Mouse (Mus musculus): ENCODE results near the gene Pnpla6. TPM values are rescaled to one million over a fixed set of nuclear protein-coding genes. Genes with fewer than 3 reads are reported as not detected.

The Pnpla6 gene
- polyA plus RNA-seq, 1 experiment from 2014 or later = 16.3 TPM

DNA sequence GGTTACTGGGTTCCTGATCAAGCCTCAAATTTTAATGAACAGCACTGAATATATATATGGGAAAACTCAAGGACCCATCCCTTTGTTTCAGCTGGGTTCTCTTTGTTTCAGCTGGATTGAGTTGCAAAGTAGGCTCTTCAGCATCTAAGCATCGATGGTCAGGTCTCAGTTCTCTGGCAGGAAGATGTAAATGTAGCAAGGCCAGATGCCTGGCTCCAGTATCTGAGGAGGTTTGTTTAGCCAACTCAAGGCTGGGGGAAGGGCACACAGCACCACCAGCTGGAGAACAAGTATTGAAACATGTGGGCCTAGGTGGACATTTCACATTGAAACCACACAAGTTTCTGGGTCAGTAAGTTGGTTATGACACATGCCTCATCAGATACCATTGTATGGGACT, 37.1 kb downstream of the Pnpla6 start:
- no peak for ATAC-seq (replicated peaks; ENCODE audit: extremely low read depth, insufficient read depth, low FRiP score)
- 83% methylated on average over 1 of the region's 1 CpGs for WGBS
- H3K27me3 ChIP-seq (ENCODE audit: control insufficient read depth, insufficient read depth, low read length) = no peaks in the 10 kb centered on the region
- no peaks in the 10 kb centered on the region for H3K36me3 ChIP-seq (ENCODE audit: control insufficient read depth, insufficient read depth)
- no peak overlapping the region for H3K27ac ChIP-seq (ENCODE audit: low read length)
- no peak overlapping the region for H3K9ac ChIP-seq (ENCODE audit: low read length)
- no peak overlapping the region for H3K4me3 ChIP-seq (ENCODE audit: low read length)
- no peak overlapping the region for H3K4me2 ChIP-seq (ENCODE audit: low read depth, low read length)
- H3K9me3 ChIP-seq (replicated peaks; ENCODE audit: control insufficient read depth, low read length) = no peaks in the 10 kb centered on the region
- no peaks in the 10 kb centered on the region for H3K4me1 ChIP-seq (ENCODE audit: control insufficient read depth, insufficient read depth, low read length)

DNA sequence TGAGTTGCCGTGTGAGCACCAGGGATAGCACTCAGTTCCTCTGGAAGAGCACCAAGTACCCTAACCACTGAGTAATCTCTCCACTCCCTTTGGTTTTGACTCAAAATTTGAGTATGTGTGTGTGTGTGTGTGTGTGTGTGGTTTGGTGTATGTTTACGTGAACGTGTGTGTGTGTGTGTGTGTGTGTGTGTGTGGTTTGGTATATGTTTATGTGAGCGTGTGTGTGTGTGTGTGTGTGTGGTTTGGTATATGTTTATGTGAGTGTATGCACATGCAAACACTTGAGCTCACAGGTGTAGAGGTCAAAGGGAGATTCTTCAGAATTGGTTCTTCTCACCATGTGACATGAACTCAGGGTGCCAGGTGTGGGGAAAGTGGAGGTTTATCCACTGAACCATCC, 40.9 kb downstream of the Pnpla6 start:
- peak; percentile 87 for ATAC-seq (replicated peaks; ENCODE audit: extremely low read depth, insufficient read depth, low FRiP score)

DNA sequence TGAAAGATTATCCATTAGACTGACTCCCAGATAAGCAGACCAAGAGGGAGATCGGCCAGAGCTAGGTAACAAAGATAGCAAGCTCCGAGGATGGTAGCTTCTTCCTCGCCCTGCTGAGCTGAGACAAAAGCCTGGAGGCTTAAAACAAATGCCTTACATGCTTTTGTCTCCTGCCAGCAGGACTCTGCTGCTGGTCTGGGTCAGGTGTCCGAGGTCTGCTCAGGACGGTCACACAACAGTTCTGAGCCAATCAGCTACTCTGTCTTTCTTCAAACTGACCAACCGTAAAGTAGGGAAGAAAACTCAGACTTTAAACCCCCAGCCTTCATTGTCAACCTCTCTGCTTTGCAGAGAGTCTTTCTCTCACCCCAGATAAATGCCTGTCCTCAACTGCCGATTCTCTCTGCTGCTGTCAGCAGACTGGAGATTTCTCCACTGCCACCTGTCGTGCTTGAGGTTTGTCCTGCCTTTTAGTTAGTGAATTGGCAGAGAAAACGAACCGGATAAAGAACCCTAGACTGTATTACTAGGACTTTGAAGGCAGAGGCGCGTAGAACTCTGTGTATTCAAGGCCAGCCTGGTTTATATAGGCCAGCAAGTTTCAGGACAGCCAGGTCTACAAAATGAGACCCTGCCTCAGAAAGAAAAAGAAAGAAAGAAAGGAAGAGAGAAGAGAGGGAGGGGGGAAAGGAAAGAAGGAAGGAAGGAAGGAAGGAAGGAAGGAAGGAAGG, 52.6 kb downstream of the Pnpla6 start, which contains the start of gene C330021F23Rik:
C330021F23Rik (plus strand) TSS at position 350 of the 731 bp plus-strand sequence.
- Histone ChIP-seq H3K27ac (ENCODE audit: low read length) (no peak within 1 kb of the TSS), H3K4me1 (ENCODE audit: control insufficient read depth, insufficient read depth, low read length) (peaks cover 5% of the 10 kb centered on the region; the same call in 1 of the 2 replicates), H3K9me3 (replicated peaks; ENCODE audit: control insufficient read depth, low read length) (no peaks in the 10 kb centered on the region), H3K36me3 (ENCODE audit: control insufficient read depth, insufficient read depth) (no peaks in the 10 kb centered on the region), H3K4me3 (ENCODE audit: low read length) (peak within 1 kb of the TSS; percentile 33), H3K4me2 (ENCODE audit: low read depth, low read length) (peak within 1 kb of the TSS; percentile 52), H3K27me3 (ENCODE audit: control insufficient read depth, insufficient read depth, low read length) (no peaks in the 10 kb centered on the region), H3K9ac (ENCODE audit: low read length) (peak within 1 kb of the TSS; percentile 16)
- 5% methylated on average over 12 of the region's 12 CpGs for WGBS
- ATAC-seq (replicated peaks; ENCODE audit: extremely low read depth, insufficient read depth, low FRiP score) = no peak

More for the DNA sequence above, 40.9 kb downstream of the Pnpla6 start:
- Histone ChIP-seq H3K4me1 (ENCODE audit: control insufficient read depth, insufficient read depth, low read length) (no peaks in the 10 kb centered on the region), H3K9ac (ENCODE audit: low read length) (no peak overlapping the region), H3K27me3 (ENCODE audit: control insufficient read depth, insufficient read depth, low read length) (no peaks in the 10 kb centered on the region), H3K36me3 (ENCODE audit: control insufficient read depth, insufficient read depth) (no peaks in the 10 kb centered on the region), H3K9me3 (replicated peaks; ENCODE audit: control insufficient read depth, low read length) (no peaks in the 10 kb centered on the region), H3K4me3 (ENCODE audit: low read length) (no peak overlapping the region), H3K27ac (ENCODE audit: low read length) (no peak overlapping the region), H3K4me2 (ENCODE audit: low read depth, low read length) (no peak overlapping the region)
- WGBS = 60% methylated on average over 4 of the region's 4 CpGs

DNA sequence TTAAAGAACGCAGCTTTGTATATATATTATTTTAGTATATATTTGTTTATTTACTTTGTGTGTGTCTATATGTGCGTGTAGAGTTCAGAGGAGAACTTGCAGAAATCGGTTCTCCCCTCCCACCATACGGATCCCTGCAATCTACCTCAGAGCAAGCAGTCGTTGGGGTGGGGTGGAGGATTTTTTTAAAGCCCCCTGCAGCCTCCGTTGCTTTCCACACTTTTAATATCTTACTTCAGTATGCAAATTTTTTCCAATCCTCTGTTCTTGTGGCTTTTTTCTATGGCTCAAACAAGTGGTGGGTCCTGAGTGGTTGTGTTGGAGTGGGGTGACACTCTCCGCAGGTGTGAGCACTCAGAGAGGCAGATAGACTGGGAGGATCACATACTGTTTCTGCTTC, 53.2 kb downstream of the Pnpla6 start:
- Histone ChIP-seq H3K4me1 (ENCODE audit: control insufficient read depth, insufficient read depth, low read length) (peaks cover 5% of the 10 kb centered on the region; the same call in 1 of the 2 replicates), H3K4me3 (ENCODE audit: low read length) (peak overlapping the region; percentile 33), H3K36me3 (ENCODE audit: control insufficient read depth, insufficient read depth) (no peaks in the 10 kb centered on the region), H3K27ac (ENCODE audit: low read length) (no peak overlapping the region), H3K4me2 (ENCODE audit: low read depth, low read length) (peak overlapping the region; percentile 52), H3K9ac (ENCODE audit: low read length) (peak overlapping the region; percentile 16), H3K27me3 (ENCODE audit: control insufficient read depth, insufficient read depth, low read length) (no peaks in the 10 kb centered on the region), H3K9me3 (replicated peaks; ENCODE audit: control insufficient read depth, low read length) (no peaks in the 10 kb centered on the region)
- ATAC-seq (replicated peaks; ENCODE audit: extremely low read depth, insufficient read depth, low FRiP score) = no peak
- WGBS = 13% methylated on average over 7 of the region's 7 CpGs

DNA sequence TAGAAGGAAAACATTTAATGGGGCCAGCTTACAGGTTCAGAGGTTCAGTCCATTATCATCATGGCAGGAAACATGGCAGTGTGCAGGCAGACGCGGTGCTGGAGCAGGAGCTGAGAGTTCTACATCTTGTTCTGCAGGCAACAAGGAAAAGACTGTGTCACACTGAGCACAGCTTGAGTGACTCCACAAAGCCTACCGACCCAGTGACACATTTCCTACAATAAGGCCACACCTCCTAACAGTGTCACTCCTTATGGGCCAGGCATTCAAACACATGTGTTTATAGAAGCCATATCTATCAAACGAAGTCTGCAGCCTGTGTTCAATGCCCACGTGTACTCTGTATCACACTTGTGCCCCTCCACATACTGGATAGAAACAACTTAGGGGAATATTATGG, 54.6 kb downstream of the Pnpla6 start:
- H3K36me3 ChIP-seq (ENCODE audit: control insufficient read depth, insufficient read depth) = no peaks in the 10 kb centered on the region
- no peak for ATAC-seq (replicated peaks; ENCODE audit: extremely low read depth, insufficient read depth, low FRiP score)
- H3K9me3 ChIP-seq (replicated peaks; ENCODE audit: control insufficient read depth, low read length) = no peaks in the 10 kb centered on the region
- H3K9ac ChIP-seq (ENCODE audit: low read length) = no peak overlapping the region
- H3K4me2 ChIP-seq (ENCODE audit: low read depth, low read length) = no peak overlapping the region
- H3K27ac ChIP-seq (ENCODE audit: low read length) = no peak overlapping the region
- 84% methylated on average over 5 of the region's 5 CpGs for WGBS
- H3K4me1 ChIP-seq (ENCODE audit: control insufficient read depth, insufficient read depth, low read length) = peaks cover 5% of the 10 kb centered on the region; the same call in 1 of the 2 replicates
- no peak overlapping the region for H3K4me3 ChIP-seq (ENCODE audit: low read length)
- H3K27me3 ChIP-seq (ENCODE audit: control insufficient read depth, insufficient read depth, low read length) = no peaks in the 10 kb centered on the region

DNA sequence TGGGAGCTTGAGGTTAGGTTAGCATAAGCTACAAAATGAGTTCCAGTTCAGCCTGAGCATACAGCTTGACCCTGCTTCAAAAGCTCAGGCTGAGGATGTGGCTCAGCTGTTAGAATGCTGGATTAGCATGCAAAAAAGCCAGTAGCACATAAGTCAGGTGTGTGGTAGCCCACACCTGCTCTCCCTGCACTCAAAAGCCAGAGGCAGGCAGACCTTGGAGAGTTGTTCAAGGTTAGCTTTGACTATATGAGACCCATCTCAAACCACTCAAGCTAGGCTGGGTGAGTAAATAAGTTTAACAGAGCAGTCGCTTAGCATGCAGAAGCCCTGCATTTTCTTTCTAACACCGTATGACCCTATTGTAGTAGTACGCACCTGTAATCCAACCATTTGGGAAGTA, 59.4 kb downstream of the Pnpla6 start:
- H3K4me3 ChIP-seq (ENCODE audit: low read length) = no peak overlapping the region
- no peaks in the 10 kb centered on the region for H3K4me1 ChIP-seq (ENCODE audit: control insufficient read depth, insufficient read depth, low read length)
- no peaks in the 10 kb centered on the region for H3K27me3 ChIP-seq (ENCODE audit: control insufficient read depth, insufficient read depth, low read length)
- WGBS = 89% methylated on average over 3 of the region's 3 CpGs
- ATAC-seq (replicated peaks; ENCODE audit: extremely low read depth, insufficient read depth, low FRiP score) = no peak
- no peak overlapping the region for H3K9ac ChIP-seq (ENCODE audit: low read length)
- no peaks in the 10 kb centered on the region for H3K9me3 ChIP-seq (replicated peaks; ENCODE audit: control insufficient read depth, low read length)
- H3K27ac ChIP-seq (ENCODE audit: low read length) = no peak overlapping the region
- no peak overlapping the region for H3K4me2 ChIP-seq (ENCODE audit: low read depth, low read length)
- H3K36me3 ChIP-seq (ENCODE audit: control insufficient read depth, insufficient read depth) = no peaks in the 10 kb centered on the region

DNA sequence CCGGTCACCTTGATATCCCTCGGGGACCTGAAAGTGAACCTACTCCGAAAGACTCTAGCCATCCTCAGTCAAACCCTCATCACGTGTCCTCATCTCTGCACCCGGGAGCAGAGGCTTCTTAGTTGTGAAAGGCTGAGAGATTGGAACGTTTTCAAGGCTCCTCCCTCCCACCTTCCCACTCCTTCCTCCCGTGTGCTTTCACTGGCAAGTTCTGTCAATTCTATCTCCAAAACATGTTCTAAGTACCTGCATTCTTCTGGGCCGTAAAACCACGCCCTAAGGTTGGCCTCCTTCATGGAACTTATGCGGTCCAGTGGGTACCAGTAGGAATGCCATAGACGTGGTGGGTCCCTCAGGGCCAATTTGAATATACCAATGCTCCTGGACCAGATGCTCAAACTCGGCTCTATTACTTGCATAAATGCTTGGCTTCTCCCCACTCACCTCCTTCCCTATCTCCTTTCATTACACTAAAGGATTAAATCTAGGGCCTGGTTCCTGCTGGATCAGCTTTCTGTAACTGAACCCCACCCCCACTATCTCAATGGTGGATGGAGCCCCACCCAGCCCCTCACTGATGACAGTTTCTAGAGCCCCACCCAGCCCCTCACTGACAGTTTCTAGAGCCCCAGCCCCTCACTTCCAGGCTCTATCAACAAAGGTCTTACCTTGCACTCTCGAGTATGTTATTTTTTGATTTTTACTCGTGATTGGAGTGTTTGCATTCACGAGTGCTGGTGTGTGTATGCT, 61.2 kb downstream of the Pnpla6 start:
- H3K4me1 ChIP-seq (ENCODE audit: control insufficient read depth, insufficient read depth, low read length) = no peaks in the 10 kb centered on the region
- no peaks in the 10 kb centered on the region for H3K36me3 ChIP-seq (ENCODE audit: control insufficient read depth, insufficient read depth)
- WGBS = 62% methylated on average over 15 of the region's 15 CpGs
- no peak for ATAC-seq (replicated peaks; ENCODE audit: extremely low read depth, insufficient read depth, low FRiP score)
- no peak overlapping the region for H3K9ac ChIP-seq (ENCODE audit: low read length)
- no peaks in the 10 kb centered on the region for H3K27me3 ChIP-seq (ENCODE audit: control insufficient read depth, insufficient read depth, low read length)
- no peak overlapping the region for H3K27ac ChIP-seq (ENCODE audit: low read length)
- H3K9me3 ChIP-seq (replicated peaks; ENCODE audit: control insufficient read depth, low read length) = no peaks in the 10 kb centered on the region
- H3K4me2 ChIP-seq (ENCODE audit: low read depth, low read length) = no peak overlapping the region
- no peak overlapping the region for H3K4me3 ChIP-seq (ENCODE audit: low read length)

DNA sequence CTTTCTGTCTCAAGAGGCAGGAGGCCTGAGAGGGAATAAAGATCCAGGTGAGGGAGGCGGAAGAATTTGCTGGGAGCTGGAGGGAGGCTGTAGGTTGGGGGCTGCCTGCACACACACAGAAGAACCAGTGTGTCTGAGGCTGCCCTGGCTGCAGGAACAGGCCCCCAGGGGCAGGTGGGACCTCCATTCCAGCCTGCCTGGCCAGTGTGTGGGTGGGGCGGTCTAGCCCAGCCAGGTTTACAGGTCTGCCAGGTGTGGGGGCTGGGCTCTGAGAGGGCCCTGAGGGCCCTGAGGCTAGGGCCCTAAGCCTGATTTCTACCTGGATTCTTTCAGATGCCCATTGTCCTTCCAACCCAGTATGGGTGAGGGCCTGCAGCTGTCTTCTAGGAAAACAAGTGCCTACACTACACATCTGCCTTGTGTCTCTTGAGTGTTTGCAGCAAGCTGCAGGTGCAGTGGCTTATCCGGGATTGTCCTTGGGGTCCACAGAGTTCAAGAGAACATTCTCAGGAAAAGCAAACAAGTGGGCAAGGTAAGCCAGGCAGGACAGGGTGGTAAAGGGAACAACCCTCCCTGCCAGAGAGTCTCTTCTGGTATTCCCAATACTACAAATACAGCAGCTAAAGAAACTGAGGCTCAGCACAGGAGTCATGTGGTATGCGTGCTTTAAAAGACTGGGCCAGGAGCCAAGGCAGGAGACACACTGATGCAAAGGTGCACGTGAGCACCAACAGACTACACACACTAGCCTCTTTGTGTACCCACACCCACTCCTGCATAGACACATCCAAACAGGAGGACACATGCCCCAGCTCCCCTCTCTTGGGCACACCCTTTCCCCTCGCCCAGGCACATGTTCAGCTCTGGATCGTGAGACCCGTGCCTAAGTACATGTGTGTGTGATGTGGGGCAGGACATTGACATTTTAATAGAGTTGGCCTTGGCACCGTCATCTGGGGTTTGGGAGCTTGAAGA, 64.5 kb downstream of the Pnpla6 start:
- no peaks in the 10 kb centered on the region for H3K27me3 ChIP-seq (ENCODE audit: control insufficient read depth, insufficient read depth, low read length)
- no peak overlapping the region for H3K27ac ChIP-seq (ENCODE audit: low read length)
- H3K4me2 ChIP-seq (ENCODE audit: low read depth, low read length) = no peak overlapping the region
- H3K4me1 ChIP-seq (ENCODE audit: control insufficient read depth, insufficient read depth, low read length) = no peaks in the 10 kb centered on the region
- no peak overlapping the region for H3K4me3 ChIP-seq (ENCODE audit: low read length)
- no peak overlapping the region for H3K9ac ChIP-seq (ENCODE audit: low read length)
- H3K9me3 ChIP-seq (replicated peaks; ENCODE audit: control insufficient read depth, low read length) = no peaks in the 10 kb centered on the region
- WGBS = 80% methylated on average over 9 of the region's 9 CpGs
- ATAC-seq (replicated peaks; ENCODE audit: extremely low read depth, insufficient read depth, low FRiP score) = no peak
- no peaks in the 10 kb centered on the region for H3K36me3 ChIP-seq (ENCODE audit: control insufficient read depth, insufficient read depth)
